Mouse (Mus musculus) heart, embryonic 16.5 days (tissue): ENCODE results near the gene Rffl. TPM values are rescaled to one million over a fixed set of nuclear protein-coding genes. Genes with fewer than 3 reads are reported as not detected.

Experiments used
- ATAC-seq: fragments of 200-750 bp; cut with Nextera tagmentation; replicated peaks from 2 replicates; pipeline ENCODE4 v1.8.0; 2017; ENCODE audit warnings: moderate number of reproducible peaks; ENCODE audit not compliant: insufficient read depth, low FRiP score; ENCODE audit errors: extremely low read depth
- H3K27ac ChIP-seq: fragments of 300-500 bp; sonication (generic); 2 replicates; pipeline ENCODE4 v1.5.1; 2014; ENCODE audit warnings: mild to moderate bottlenecking, low read length, control low read depth, moderate library complexity
- H3K27me3 ChIP-seq: fragments of 300-500 bp; sonication (generic); 2 replicates; pipeline ENCODE4 v1.6.1; 2014; ENCODE audit warnings: low read length, mixed read lengths; ENCODE audit not compliant: control insufficient read depth, insufficient read depth
- H3K36me3 ChIP-seq: fragments of 300-500 bp; sonication (generic); 2 replicates; pipeline ENCODE4 v1.6.1; 2014; ENCODE audit not compliant: control insufficient read depth, insufficient read depth
- H3K4me1 ChIP-seq: fragments of 300-500 bp; sonication (generic); 2 replicates; pipeline ENCODE4 v1.6.1; 2014; ENCODE audit warnings: low read length, mixed read lengths; ENCODE audit not compliant: control insufficient read depth, insufficient read depth
- H3K4me2 ChIP-seq: fragments of 300-500 bp; sonication (generic); 2 replicates; pipeline ENCODE4 v1.6.1; 2014; ENCODE audit warnings: low read depth, mild to moderate bottlenecking, control low read depth, low read length
- H3K4me3 ChIP-seq: fragments of 300-500 bp; sonication (generic); 2 replicates; pipeline ENCODE4 v1.5.1; 2014; ENCODE audit warnings: mild to moderate bottlenecking, control low read depth, low read length
- H3K9ac ChIP-seq: fragments of 300-500 bp; sonication (generic); 2 replicates; pipeline ENCODE4 v1.6.1; 2014; ENCODE audit warnings: low read length, control low read depth
- H3K9me3 ChIP-seq: fragments of 300-500 bp; sonication (generic); replicated peaks from 2 replicates; pipeline ENCODE4 v1.6.1; 2016; ENCODE audit warnings: low read length; ENCODE audit not compliant: control insufficient read depth
- WGBS: fragments of 180-500 bp; shearing (Covaris S2); extraction: QIAGEN DNeasy Blood & Tissue Kit; methylation state at CpG from one replicate; pipeline ENCODE4 v1.1.7; 2014; 5-methylcytosine and 5-hydroxymethylcytosine counted together
- polyA plus RNA-seq: library from polyadenylated mRNA; unstranded; fragments of >200 nt; fragmentation: Nextera tagmentation; extraction: Ambion mirVana; gene quantifications from 2 replicates; pipeline ENCODE4 v1.2.1, GENCODE M21; 2015

Rffl gene
- polyA plus RNA-seq, 1 experiment from 2014 or later = 5.5 TPM

DNA sequence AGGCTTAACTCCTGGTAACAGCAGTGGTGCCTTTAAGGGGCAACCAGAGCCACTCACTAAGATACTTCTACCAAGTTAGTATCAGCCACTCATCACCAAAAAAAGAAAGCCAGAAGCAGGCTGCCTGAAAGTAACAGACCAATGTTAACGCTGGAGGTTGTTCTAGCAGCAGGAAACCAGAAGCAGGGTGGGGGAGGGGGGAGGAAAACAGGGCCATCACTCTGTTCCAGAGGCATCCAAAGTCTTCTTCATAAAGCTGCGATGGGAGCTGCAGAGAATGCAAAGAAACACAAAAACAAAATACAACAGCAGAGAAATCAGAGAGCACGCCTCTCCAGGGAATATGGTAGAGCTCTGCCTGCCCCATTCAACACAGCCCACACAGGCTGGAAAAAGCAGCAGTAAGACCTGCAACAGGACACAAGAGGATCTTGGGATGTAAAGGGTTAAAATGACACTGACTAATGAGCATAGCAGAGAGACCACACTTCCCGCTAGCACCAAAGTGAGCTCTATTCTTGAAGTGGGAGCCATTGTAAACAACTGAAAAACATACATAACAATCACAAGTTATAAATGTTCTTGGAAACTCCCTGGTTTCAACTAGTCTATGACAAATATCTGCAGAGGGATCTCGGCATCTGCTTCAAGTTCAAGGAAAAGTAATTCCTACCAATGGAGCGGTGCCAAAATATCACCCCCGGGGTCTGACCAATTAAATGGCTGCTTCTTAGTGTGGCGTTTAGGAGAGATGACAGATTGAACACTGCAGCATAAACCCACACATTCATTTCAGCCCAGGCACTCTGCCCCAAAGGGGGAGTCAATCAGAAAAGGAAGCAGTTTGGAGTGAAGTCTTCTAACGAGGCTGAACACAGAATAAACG, 39.8 kb downstream of the Rffl start:
- Histone ChIP-seq H3K4me1 (peaks cover 14% of the 10 kb centered on the region), H3K4me2 (peak overlapping the region; percentile 38), H3K9ac (peak overlapping the region; percentile 34; the same call in 1 of the 2 replicates), H3K9me3 (no peaks in the 10 kb centered on the region), H3K27ac (0 out of 2 replicates have a peak overlapping the region, but pooled peaks have one; percentile 16), H3K27me3 (no peaks in the 10 kb centered on the region), H3K4me3 (peak overlapping the region; percentile 12), H3K36me3 (no peaks in the 10 kb centered on the region)
- no peak; the same call in 1 of the 2 replicates for ATAC-seq
- 17% methylated on average over 10 of the region's 10 CpGs for WGBS

GRCm38 (mm10) chr11:82826818-82827217, 44.2 kb downstream of the Rffl start:
- peaks cover 12% of the 10 kb centered on the region for H3K4me1 ChIP-seq
- H3K9me3 ChIP-seq = no peaks in the 10 kb centered on the region
- H3K4me3 ChIP-seq = no peak overlapping the region
- no peaks in the 10 kb centered on the region for H3K27me3 ChIP-seq
- no peak overlapping the region for H3K4me2 ChIP-seq
- no peak for ATAC-seq
- H3K27ac ChIP-seq = no peak overlapping the region
- H3K9ac ChIP-seq = no peak overlapping the region
- H3K36me3 ChIP-seq = no peaks in the 10 kb centered on the region

DNA sequence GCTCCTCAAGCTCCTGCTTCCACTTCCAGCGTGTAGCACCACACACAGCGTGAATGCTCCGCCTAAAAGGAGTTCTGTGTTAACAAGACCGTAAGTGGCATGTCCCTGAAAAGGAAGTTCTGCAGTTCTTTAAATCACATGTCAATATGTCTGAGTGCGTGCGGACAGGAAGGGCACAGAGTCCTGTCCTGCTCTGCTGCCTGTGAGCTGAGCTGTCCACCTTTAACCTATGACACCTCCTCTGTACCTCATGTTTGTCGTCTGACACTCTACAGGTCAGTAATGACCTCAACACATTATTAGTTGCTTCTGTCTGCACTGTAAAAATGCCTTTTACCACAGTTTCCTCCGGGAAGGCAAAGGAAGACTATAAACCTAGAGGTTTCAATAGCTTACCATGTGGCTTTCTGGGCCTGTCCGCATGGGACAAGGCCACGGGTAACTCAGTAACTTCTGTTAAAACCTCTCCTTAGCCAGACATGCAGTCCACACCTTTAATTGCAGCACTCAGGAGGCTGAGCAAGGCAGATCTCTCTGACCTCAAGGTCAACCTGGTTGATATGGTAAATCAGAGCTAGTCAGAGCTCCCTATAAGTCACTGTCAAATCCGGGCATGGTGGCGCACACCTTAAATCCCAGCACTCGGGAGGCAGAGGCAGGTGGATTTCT, 50.1 kb downstream of the Rffl start:
- H3K4me3 ChIP-seq = no peak overlapping the region
- 0 out of 2 replicates have a peak, but pooled peaks cover 3% of the 10 kb centered on the region for H3K4me1 ChIP-seq
- no peak overlapping the region for H3K4me2 ChIP-seq
- 0 out of 2 replicates have a peak, but pooled peaks cover 3% of the 10 kb centered on the region for H3K36me3 ChIP-seq
- no peak for ATAC-seq
- H3K27ac ChIP-seq = no peak overlapping the region
- WGBS = 59% methylated on average over 13 of the region's 13 CpGs
- no peaks in the 10 kb centered on the region for H3K9me3 ChIP-seq
- H3K27me3 ChIP-seq = no peaks in the 10 kb centered on the region
- no peak overlapping the region for H3K9ac ChIP-seq

DNA sequence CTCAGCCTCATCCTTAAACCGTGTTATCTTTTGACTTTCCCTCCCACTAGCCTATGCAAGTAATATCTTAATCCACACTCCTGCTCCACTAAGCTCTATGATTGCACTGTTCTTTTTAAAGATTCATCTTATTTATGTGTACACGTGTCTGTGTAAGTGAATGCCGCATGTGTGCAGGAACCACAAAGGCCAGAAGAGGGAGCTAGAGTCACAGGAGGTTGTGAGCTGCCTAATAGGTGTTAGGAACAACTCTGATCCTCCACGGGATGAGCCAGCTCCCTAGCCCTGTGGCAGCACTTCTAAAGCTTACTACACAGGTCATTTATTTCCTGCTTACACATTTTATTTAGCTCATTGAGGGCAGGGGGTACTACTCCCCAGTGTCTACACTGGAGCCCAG, 51.7 kb downstream of the Rffl start:
- Histone ChIP-seq H3K27me3 (no peaks in the 10 kb centered on the region), H3K4me2 (no peak overlapping the region), H3K9me3 (no peaks in the 10 kb centered on the region), H3K36me3 (0 out of 2 replicates have a peak, but pooled peaks cover 3% of the 10 kb centered on the region), H3K27ac (no peak overlapping the region), H3K4me3 (no peak overlapping the region), H3K9ac (no peak overlapping the region), H3K4me1 (0 out of 2 replicates have a peak, but pooled peaks cover 3% of the 10 kb centered on the region)
- ATAC-seq = no peak
- WGBS = 54% methylated on average over 4 of the region's 4 CpGs

GRCm38 (mm10) chr11:82808485-82808884, 62.5 kb downstream of the Rffl start:
- WGBS = 39% methylated on average over 5 of the region's 5 CpGs

GRCm38 (mm10) chr11:82807370-82807769, 63.6 kb downstream of the Rffl start:
- Histone ChIP-seq H3K27me3 (no peaks in the 10 kb centered on the region), H3K4me1 (peaks cover 6% of the 10 kb centered on the region), H3K4me3 (no peak overlapping the region), H3K27ac (no peak overlapping the region), H3K4me2 (no peak overlapping the region), H3K9ac (no peak overlapping the region), H3K36me3 (peaks cover 13% of the 10 kb centered on the region; the same call in 1 of the 2 replicates), H3K9me3 (no peaks in the 10 kb centered on the region)
- ATAC-seq = no peak
- WGBS = 71% methylated on average over 3 of the region's 3 CpGs

More at GRCm38 (mm10) chr11:82808485-82808884, 62.5 kb downstream of the Rffl start:
- Histone ChIP-seq H3K4me2 (no peak overlapping the region), H3K27me3 (no peaks in the 10 kb centered on the region), H3K4me1 (peaks cover 15% of the 10 kb centered on the region), H3K9ac (no peak overlapping the region), H3K27ac (no peak overlapping the region), H3K4me3 (no peak overlapping the region), H3K9me3 (no peaks in the 10 kb centered on the region), H3K36me3 (0 out of 2 replicates have a peak, but pooled peaks cover 6% of the 10 kb centered on the region)
- peak; percentile 72; the same call in 1 of the 2 replicates for ATAC-seq

GRCm38 (mm10) chr11:82806656-82807055, 64.4 kb downstream of the Rffl start:
- H3K9me3 ChIP-seq = no peaks in the 10 kb centered on the region
- no peak overlapping the region for H3K9ac ChIP-seq
- 43% methylated on average over 3 of the region's 3 CpGs for WGBS
- no peaks in the 10 kb centered on the region for H3K27me3 ChIP-seq
- no peak overlapping the region for H3K4me3 ChIP-seq
- peaks cover 4% of the 10 kb centered on the region for H3K4me1 ChIP-seq
- H3K27ac ChIP-seq = no peak overlapping the region
- no peak for ATAC-seq
- peaks cover 20% of the 10 kb centered on the region; the same call in 1 of the 2 replicates for H3K36me3 ChIP-seq
- no peak overlapping the region for H3K4me2 ChIP-seq

DNA sequence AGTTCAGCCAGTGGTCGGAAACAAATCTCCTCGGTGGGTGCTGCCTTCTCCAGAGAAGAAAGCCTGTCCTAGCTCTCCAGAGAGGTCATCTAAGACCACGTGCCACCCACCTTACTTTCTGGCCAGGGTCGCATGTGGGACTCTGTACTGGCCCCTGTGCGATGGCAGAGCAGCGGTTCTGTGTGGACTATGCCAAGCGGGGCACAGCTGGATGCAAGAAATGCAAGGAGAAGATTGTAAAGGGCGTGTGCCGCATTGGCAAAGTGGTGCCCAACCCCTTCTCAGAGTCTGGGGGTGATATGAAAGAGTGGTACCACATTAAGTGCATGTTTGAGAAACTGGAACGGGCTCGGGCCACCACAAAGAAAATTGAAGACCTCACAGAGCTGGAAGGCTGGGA, 87.6 kb downstream of the Rffl start:
- Histone ChIP-seq H3K27ac (no peak overlapping the region), H3K4me2 (no peak overlapping the region), H3K27me3 (no peaks in the 10 kb centered on the region), H3K4me1 (peaks cover 16% of the 10 kb centered on the region), H3K9ac (no peak overlapping the region), H3K9me3 (no peaks in the 10 kb centered on the region), H3K4me3 (no peak overlapping the region), H3K36me3 (peaks cover 32% of the 10 kb centered on the region)
- ATAC-seq = no peak
- WGBS = 88% methylated on average over 11 of the region's 11 CpGs

DNA sequence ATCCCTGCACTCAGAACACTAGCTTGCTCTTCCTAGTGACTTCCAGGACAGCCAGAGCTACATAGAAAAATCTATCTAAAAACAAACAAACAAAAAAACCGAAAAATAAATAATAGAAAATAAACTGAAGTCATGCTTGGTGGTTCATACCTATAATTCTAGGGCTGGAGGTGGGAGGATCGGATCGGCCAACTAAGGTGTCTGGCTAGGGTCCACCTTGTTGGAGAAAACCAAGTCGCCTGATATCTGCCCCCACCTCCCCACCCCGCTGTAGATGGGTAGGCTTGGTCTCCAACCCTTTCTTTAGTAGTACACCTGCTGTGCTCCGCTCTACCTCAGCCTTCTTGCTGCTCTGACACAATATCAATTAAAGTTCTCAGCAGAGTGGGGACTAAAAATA, 88.8 kb downstream of the Rffl start:
- H3K4me3 ChIP-seq = peak overlapping the region; percentile 95
- H3K9ac ChIP-seq = peak overlapping the region; percentile 99
- H3K4me2 ChIP-seq = peak overlapping the region; percentile 89
- ATAC-seq = no peak
- WGBS = 37% methylated on average over 6 of the region's 6 CpGs
- peak overlapping the region; percentile 94 for H3K27ac ChIP-seq
- no peaks in the 10 kb centered on the region for H3K9me3 ChIP-seq
- no peaks in the 10 kb centered on the region for H3K27me3 ChIP-seq
- peaks cover 21% of the 10 kb centered on the region for H3K36me3 ChIP-seq
- H3K4me1 ChIP-seq = peaks cover 16% of the 10 kb centered on the region
